Mouse (Mus musculus) T-cell, adult 2 months (primary cell): Measurements from ENCODE around the gene Med18.
"Not testable (repeated sequence)": the region's sequence is repeated elsewhere in the genome, so short reads cannot be mapped to it uniquely, and the experiment has no call there.

Experiments
- DNase-seq: peaks from one replicate; pipeline ENCODE4 v3.0.0; 2022; ENCODE audit warnings: low spot score

The Med18 gene

GRCm38 (mm10) chr4:132421556-132421922, 42.2 kb downstream of the Med18 start:
- peak; percentile 0 for DNase-seq

- DNase-seq, result no peak
Observed at GRCm38 (mm10) chr4:132420471-132420870, 43.2 kb downstream of the Med18 start.

DNA sequence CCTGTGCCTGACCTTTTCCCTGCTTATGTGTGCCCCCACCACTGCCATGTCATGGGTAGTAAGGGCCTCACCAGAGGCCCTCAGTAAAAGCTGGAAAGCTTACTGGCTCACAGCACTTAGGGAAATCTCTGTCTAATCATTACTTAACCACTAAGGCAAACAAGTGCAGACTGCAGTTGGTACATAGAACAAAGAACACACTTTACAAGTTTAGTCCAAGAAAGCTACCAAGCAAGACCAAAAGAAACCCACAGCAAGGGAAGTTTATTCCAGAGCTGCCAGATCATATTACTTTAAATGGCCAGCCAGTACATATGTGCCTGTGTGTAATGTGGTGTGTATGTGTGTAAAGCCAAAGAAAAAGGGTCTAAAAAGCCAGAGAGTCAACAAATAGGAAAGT, 47.8 kb downstream of the Med18 start:
- DNase-seq, result no peak

DNA sequence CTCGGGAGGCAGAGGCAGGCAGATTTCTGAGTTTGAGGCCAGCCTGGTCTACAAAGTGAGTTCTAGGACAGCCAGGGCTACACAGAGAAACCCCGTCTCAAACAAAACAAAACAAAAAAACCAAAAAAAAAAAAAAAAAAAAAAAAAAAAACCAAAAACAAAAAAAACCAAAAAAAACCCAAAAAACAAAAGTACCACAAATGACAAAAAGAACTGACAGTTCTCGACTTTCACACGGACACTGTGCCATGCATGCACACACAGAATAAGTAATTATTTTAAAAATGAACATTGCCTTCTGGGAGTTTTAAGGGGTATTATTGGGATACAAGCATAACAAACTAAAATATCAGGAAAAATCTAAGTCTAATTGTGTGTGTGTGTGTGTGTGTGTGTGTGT, 50.5 kb downstream of the Med18 start:
- not testable (repeated sequence) for DNase-seq

DNA sequence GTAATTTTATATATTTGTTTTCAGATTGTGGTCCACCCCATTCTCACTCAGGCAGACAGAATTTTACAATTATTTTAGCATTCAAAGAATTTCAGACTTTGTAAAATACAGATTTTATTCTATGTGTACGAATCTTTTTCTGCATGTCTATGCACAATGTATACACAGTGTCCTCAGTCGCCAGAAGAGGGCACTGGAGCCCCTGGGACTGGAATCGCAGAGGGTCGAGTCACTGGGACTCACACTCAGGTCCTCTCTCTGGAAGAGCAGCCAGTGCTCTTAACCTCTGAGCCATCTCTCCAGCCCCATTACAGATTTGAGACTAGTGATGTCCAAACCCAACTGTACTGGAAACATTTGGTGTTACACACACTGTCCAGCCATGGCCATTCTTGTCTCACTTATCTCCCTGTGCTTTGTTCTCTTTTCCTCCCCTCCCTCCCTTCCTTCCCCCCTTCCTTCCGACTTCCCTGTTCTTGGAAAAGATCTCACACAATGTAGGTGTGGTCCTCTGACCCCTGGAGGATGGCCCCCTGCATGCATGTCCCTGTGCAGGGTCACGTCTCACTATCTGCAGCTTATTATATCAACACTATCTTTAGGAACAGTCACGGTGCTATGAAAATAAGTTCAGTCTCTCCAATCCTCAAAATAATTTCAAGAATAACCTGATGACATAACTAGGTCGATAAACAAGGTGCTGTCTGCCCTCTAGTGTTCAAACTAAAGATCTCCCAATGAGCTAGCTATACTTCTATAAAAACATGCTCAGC, 52.2 kb downstream of the Med18 start:
- DNase-seq, result peak; percentile 24

DNA sequence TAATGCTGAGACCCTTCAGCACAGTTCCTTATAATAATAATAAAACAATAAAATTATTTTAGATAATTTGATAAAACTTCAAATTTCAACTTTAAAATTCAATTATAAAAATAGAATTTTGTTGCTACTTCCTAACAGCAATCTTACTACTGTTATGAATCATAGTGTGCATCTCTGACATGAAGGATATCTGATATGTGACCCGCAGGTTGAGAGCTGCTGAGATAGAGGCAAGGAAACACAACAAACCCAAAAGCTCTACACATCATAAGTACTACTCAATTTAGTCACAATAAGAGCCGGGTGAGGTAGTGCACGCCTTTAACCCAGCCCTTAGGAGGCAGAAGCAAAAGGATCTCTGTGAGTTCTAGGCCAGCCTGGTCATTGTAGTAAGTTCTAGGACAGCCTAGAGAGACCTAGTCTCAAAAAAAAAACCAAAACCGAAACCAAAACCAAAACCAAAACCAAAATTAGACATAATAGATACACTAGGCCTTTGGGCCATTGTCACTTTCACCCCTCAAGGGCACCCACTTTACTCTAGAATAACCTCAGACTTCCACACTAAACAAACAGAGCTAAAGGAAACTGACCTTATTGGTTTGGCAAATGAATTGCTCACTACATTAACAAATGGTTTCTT, 54.0 kb downstream of the Med18 start:
- no peak for DNase-seq
